Mouse (Mus musculus) heart, embryonic 16.5 days (tissue): ENCODE measurements around the gene Slc30a2. TPM values are rescaled to one million over a fixed set of nuclear protein-coding genes. Genes with fewer than 3 reads are reported as not detected.

ENCODE experiments used
- ATAC-seq: fragments of 200-750 bp; cut with Nextera tagmentation; replicated peaks from 2 replicates; pipeline ENCODE4 v1.8.0; 2017; ENCODE audit warnings: moderate number of reproducible peaks; ENCODE audit not compliant: insufficient read depth, low FRiP score; ENCODE audit errors: extremely low read depth
- H3K27ac ChIP-seq: fragments of 300-500 bp; sonication (generic); 2 replicates; pipeline ENCODE4 v1.5.1; 2014; ENCODE audit warnings: mild to moderate bottlenecking, low read length, control low read depth, moderate library complexity
- H3K27me3 ChIP-seq: fragments of 300-500 bp; sonication (generic); 2 replicates; pipeline ENCODE4 v1.6.1; 2014; ENCODE audit warnings: low read length, mixed read lengths; ENCODE audit not compliant: control insufficient read depth, insufficient read depth
- H3K36me3 ChIP-seq: fragments of 300-500 bp; sonication (generic); 2 replicates; pipeline ENCODE4 v1.6.1; 2014; ENCODE audit not compliant: control insufficient read depth, insufficient read depth
- H3K4me1 ChIP-seq: fragments of 300-500 bp; sonication (generic); 2 replicates; pipeline ENCODE4 v1.6.1; 2014; ENCODE audit warnings: low read length, mixed read lengths; ENCODE audit not compliant: control insufficient read depth, insufficient read depth
- H3K4me2 ChIP-seq: fragments of 300-500 bp; sonication (generic); 2 replicates; pipeline ENCODE4 v1.6.1; 2014; ENCODE audit warnings: low read depth, mild to moderate bottlenecking, control low read depth, low read length
- H3K4me3 ChIP-seq: fragments of 300-500 bp; sonication (generic); 2 replicates; pipeline ENCODE4 v1.5.1; 2014; ENCODE audit warnings: mild to moderate bottlenecking, control low read depth, low read length
- H3K9ac ChIP-seq: fragments of 300-500 bp; sonication (generic); 2 replicates; pipeline ENCODE4 v1.6.1; 2014; ENCODE audit warnings: low read length, control low read depth
- H3K9me3 ChIP-seq: fragments of 300-500 bp; sonication (generic); replicated peaks from 2 replicates; pipeline ENCODE4 v1.6.1; 2016; ENCODE audit warnings: low read length; ENCODE audit not compliant: control insufficient read depth
- WGBS: fragments of 180-500 bp; shearing (Covaris S2); extraction: QIAGEN DNeasy Blood & Tissue Kit; methylation state at CpG from one replicate; pipeline ENCODE4 v1.1.7; 2014; 5-methylcytosine and 5-hydroxymethylcytosine counted together
- polyA plus RNA-seq: library from polyadenylated mRNA; unstranded; fragments of >200 nt; fragmentation: Nextera tagmentation; extraction: Ambion mirVana; gene quantifications from 2 replicates; pipeline ENCODE4 v1.2.1, GENCODE M21; 2015

Gene Slc30a2
- polyA plus RNA-seq, 1 experiment from 2014 or later = 0.42 TPM

- ATAC-seq = no peak
- WGBS = 93% methylated on average over 7 of the region's 7 CpGs
- no peak overlapping the region for H3K4me2 ChIP-seq
- no peak overlapping the region for H3K9ac ChIP-seq
- H3K9me3 ChIP-seq = peaks cover 4% of the 10 kb centered on the region; the same call in 1 of the 2 replicates
- H3K4me3 ChIP-seq = no peak overlapping the region
- H3K36me3 ChIP-seq = no peaks in the 10 kb centered on the region
- peaks cover 8% of the 10 kb centered on the region for H3K4me1 ChIP-seq
- no peaks in the 10 kb centered on the region for H3K27me3 ChIP-seq
- no peak overlapping the region for H3K27ac ChIP-seq
Observed at GRCm38 (mm10) chr4:134395142-134395541, 52.2 kb downstream of the Slc30a2 start.

- H3K27ac ChIP-seq = peak within 1 kb of the TSS; percentile 95
- H3K4me3 ChIP-seq = peak within 1 kb of the TSS; percentile 72
- peak; percentile 97 for ATAC-seq
- H3K4me2 ChIP-seq = peak within 1 kb of the TSS; percentile 92
- no peaks in the 10 kb centered on the region for H3K36me3 ChIP-seq
- H3K9ac ChIP-seq = peak within 1 kb of the TSS; percentile 87
- peaks cover 4% of the 10 kb centered on the region; the same call in 1 of the 2 replicates for H3K9me3 ChIP-seq
- H3K4me1 ChIP-seq = peaks cover 15% of the 10 kb centered on the region
- no peaks in the 10 kb centered on the region for H3K27me3 ChIP-seq
- 1% methylated on average over 31 of the region's 31 CpGs for WGBS
Observed at GRCm38 (mm10) chr4:134395977-134396825, 53.2 kb downstream of the Slc30a2 start, which contains the start of gene Pafah2. Pafah2 (plus strand) TSS chr4:134396320.

- Histone ChIP-seq H3K9me3 (no peaks in the 10 kb centered on the region), H3K4me1 (peaks cover 24% of the 10 kb centered on the region), H3K27me3 (no peaks in the 10 kb centered on the region), H3K27ac (peak overlapping the region; percentile 95), H3K4me2 (peak overlapping the region; percentile 92), H3K36me3 (no peaks in the 10 kb centered on the region), H3K4me3 (peak overlapping the region; percentile 72), H3K9ac (peak overlapping the region; percentile 69)
- whole genome bisulfite sequencing = 8% methylated on average over 7 of the region's 7 CpGs
- no peak; the same call in 1 of the 2 replicates for ATAC-seq
Observed at GRCm38 (mm10) chr4:134397121-134397520, 54.1 kb downstream of the Slc30a2 start.

GRCm38 (mm10) chr4:134397732-134398131, 54.8 kb downstream of the Slc30a2 start:
- Histone ChIP-seq H3K4me1 (peaks cover 27% of the 10 kb centered on the region), H3K9ac (peak overlapping the region; percentile 69; the same call in 1 of the 2 replicates), H3K4me3 (peak overlapping the region; percentile 72), H3K27ac (peak overlapping the region; percentile 95), H3K27me3 (no peaks in the 10 kb centered on the region), H3K4me2 (peak overlapping the region; percentile 92), H3K9me3 (no peaks in the 10 kb centered on the region), H3K36me3 (no peaks in the 10 kb centered on the region)
- 86% methylated on average over 9 of the region's 9 CpGs for WGBS
- no peak for ATAC-seq

GRCm38 (mm10) chr4:134400206-134400605, 57.2 kb downstream of the Slc30a2 start:
- no peaks in the 10 kb centered on the region for H3K36me3 ChIP-seq
- H3K4me2 ChIP-seq = no peak overlapping the region
- no peaks in the 10 kb centered on the region for H3K9me3 ChIP-seq
- ATAC-seq = no peak
- 49% methylated on average over 5 of the region's 5 CpGs for WGBS
- no peak overlapping the region for H3K27ac ChIP-seq
- H3K4me3 ChIP-seq = no peak overlapping the region
- H3K27me3 ChIP-seq = no peaks in the 10 kb centered on the region
- peaks cover 40% of the 10 kb centered on the region for H3K4me1 ChIP-seq
- no peak overlapping the region for H3K9ac ChIP-seq

GRCm38 (mm10) chr4:134401181-134401661, 58.2 kb downstream of the Slc30a2 start:
- peaks cover 40% of the 10 kb centered on the region for H3K4me1 ChIP-seq
- peak overlapping the region; percentile 62 for H3K9ac ChIP-seq
- peak overlapping the region; percentile 14; the same call in 1 of the 2 replicates for H3K27ac ChIP-seq
- H3K9me3 ChIP-seq = no peaks in the 10 kb centered on the region
- WGBS = 5% methylated on average over 19 of the region's 19 CpGs
- no peaks in the 10 kb centered on the region for H3K36me3 ChIP-seq
- no peaks in the 10 kb centered on the region for H3K27me3 ChIP-seq
- peak; percentile 53 for ATAC-seq
- H3K4me3 ChIP-seq = peak overlapping the region; percentile 46
- H3K4me2 ChIP-seq = peak overlapping the region; percentile 78

- no peaks in the 10 kb centered on the region for H3K27me3 ChIP-seq
- H3K4me1 ChIP-seq = peaks cover 40% of the 10 kb centered on the region
- H3K9me3 ChIP-seq = no peaks in the 10 kb centered on the region
- H3K27ac ChIP-seq = peak overlapping the region; percentile 73
- 59% methylated on average over 16 of the region's 16 CpGs for WGBS
- ATAC-seq = 0 out of 2 replicates have a peak, but pooled peaks have one; percentile 1
- peak overlapping the region; percentile 78 for H3K4me2 ChIP-seq
- H3K9ac ChIP-seq = peak overlapping the region; percentile 21; the same call in 1 of the 2 replicates
- H3K36me3 ChIP-seq = no peaks in the 10 kb centered on the region
- H3K4me3 ChIP-seq = no peak overlapping the region
Observed at GRCm38 (mm10) chr4:134401856-134402570, 59.0 kb downstream of the Slc30a2 start.

- peak overlapping the region; percentile 21; the same call in 1 of the 2 replicates for H3K9ac ChIP-seq
- H3K4me3 ChIP-seq = no peak overlapping the region
- 32% methylated on average over 16 of the region's 16 CpGs for WGBS
- H3K36me3 ChIP-seq = no peaks in the 10 kb centered on the region
- H3K9me3 ChIP-seq = no peaks in the 10 kb centered on the region
- peak overlapping the region; percentile 73 for H3K27ac ChIP-seq
- peak overlapping the region; percentile 78 for H3K4me2 ChIP-seq
- peaks cover 37% of the 10 kb centered on the region for H3K4me1 ChIP-seq
- peak; percentile 78 for ATAC-seq
- H3K27me3 ChIP-seq = no peaks in the 10 kb centered on the region
Observed at GRCm38 (mm10) chr4:134402571-134403262, 59.7 kb downstream of the Slc30a2 start.
